ENCODE assay signal across 12 mouse cellular contexts in genomic region chr8:90906922-90907321, GRCm38 (mm10).
DNase-seq lines count a peak whose midpoint lies in the region; ATAC-seq and TF ChIP-seq lines count a peak whose summit lies in the region.
"Had no signal": no experiment of that assay in that cellular context is flagged by ENCODE, and none has a peak within 500 bp of the region (broad histone marks: within the 10 kb centered on the region; RNA-seq: fewer than 3 reads in every experiment).

No protein-coding gene starts in this region.

- peak overlapping the region; percentile 92 for H3K4me2 ChIP-seq in limb, embryonic 13.5 days (replicated peaks)
- H3K4me2 ChIP-seq in liver, embryonic 16.5 days (ENCODE audit: low read depth, low read length) = 0 out of 2 replicates have a peak overlapping the region, but pooled peaks have one; percentile 97

- no peak overlapping the region for H3K9ac ChIP-seq in limb, embryonic 13.5 days
- no peak overlapping the region for H3K9ac ChIP-seq in liver, embryonic 16.5 days (ENCODE audit: low read depth, low read length)

- TF ChIP-seq CTCF in cortical plate, adult 2 months (IDR thresholded peaks at IDR 0.05; ENCODE audit: extremely low read depth, insufficient read depth, low read length) = no peak

- DNase-seq in limb, embryonic 10.5 days (ENCODE audit: low spot score) = no peak
- no peak for DNase-seq in cerebellum, postnatal 4 days (ENCODE audit: low spot score in 2 of 2)
- DNase-seq in yolk sac, embryonic 10.5 days (ENCODE audit: low spot score) = no peak
- DNase-seq: adrenal gland, adult 2 months; kidney, postnatal 4 days; left cerebral cortex, postnatal 4 days; thymus, postnatal 14 days had no signal

- H3K4me3 ChIP-seq in erythroblast, embryonic 14.5 days (replicated peaks) = peak overlapping the region; percentile 86
- peak overlapping the region; percentile 85; the same call in 1 of the 2 replicates for H3K4me3 ChIP-seq in limb, embryonic 13.5 days
- no peak overlapping the region; the same call in 1 of the 2 replicates for H3K4me3 ChIP-seq in limb, embryonic 10.5 days
- peak overlapping the region; percentile 76; the same call in 1 of the 2 replicates for H3K4me3 ChIP-seq in cortical plate, adult 2 months (ENCODE audit: insufficient read depth, low read length)
- no peak overlapping the region for H3K4me3 ChIP-seq in liver, embryonic 16.5 days (ENCODE audit: low read depth, low read length)

- no peaks in the 10 kb centered on the region for H3K36me3 ChIP-seq in erythroblast, embryonic 14.5 days (ENCODE audit: control insufficient read depth)
- no peaks in the 10 kb centered on the region for H3K36me3 ChIP-seq in limb, embryonic 13.5 days
- no peaks in the 10 kb centered on the region for H3K36me3 ChIP-seq in limb, embryonic 10.5 days
- no peaks in the 10 kb centered on the region for H3K36me3 ChIP-seq in liver, embryonic 16.5 days (ENCODE audit: control insufficient read depth, insufficient read depth)

- H3K4me1 ChIP-seq in erythroblast, embryonic 14.5 days (ENCODE audit: control insufficient read depth) = peaks cover 18% of the 10 kb centered on the region
- H3K4me1 ChIP-seq in limb, embryonic 13.5 days = peaks cover 13% of the 10 kb centered on the region; the same call in 1 of the 2 replicates
- H3K4me1 ChIP-seq in limb, embryonic 10.5 days = peaks cover 19% of the 10 kb centered on the region
- H3K4me1 ChIP-seq in cortical plate, adult 2 months (ENCODE audit: control insufficient read depth, insufficient read depth, low read length) = no peaks in the 10 kb centered on the region
- peaks cover 10% of the 10 kb centered on the region for H3K4me1 ChIP-seq in liver, embryonic 16.5 days (ENCODE audit: control insufficient read depth, low read depth, low read length)

- ATAC-seq in erythroblast, adult 5-6 weeks (replicated peaks; ENCODE audit: low FRiP score, poor library complexity, severe bottlenecking) = no peak
- ATAC-seq in limb, embryonic 13.5 days (ENCODE audit: low FRiP score, low read depth) = no peak
- ATAC-seq in liver, embryonic 16.5 days (ENCODE audit: low read depth) = no peak

- no peak overlapping the region for H3K27ac ChIP-seq in limb, embryonic 13.5 days
- H3K27ac ChIP-seq in limb, embryonic 10.5 days = no peak overlapping the region
- no peak overlapping the region for H3K27ac ChIP-seq in cortical plate, adult 2 months (ENCODE audit: insufficient read depth, low read length)
- H3K27ac ChIP-seq in liver, embryonic 16.5 days (ENCODE audit: low read length) = no peak overlapping the region

- WGBS in limb, embryonic 13.5 days = 90% methylated on average over 4 of the region's 4 CpGs
- 92% methylated on average over 4 of the region's 4 CpGs for WGBS in limb, embryonic 10.5 days
- 89% methylated on average over 4 of the region's 4 CpGs for WGBS in liver, embryonic 16.5 days (ENCODE audit: insufficient replicate concordance)

- no peak for TF ChIP-seq POLR2A in cortical plate, adult 2 months (IDR thresholded peaks at IDR 0.05; ENCODE audit: extremely low read depth, insufficient read depth, low read length)

- H3K27me3 ChIP-seq in erythroblast, embryonic 14.5 days (ENCODE audit: control insufficient read depth) = peaks cover 8% of the 10 kb centered on the region
- H3K27me3 ChIP-seq in limb, embryonic 13.5 days = no peaks in the 10 kb centered on the region
- H3K27me3 ChIP-seq in limb, embryonic 10.5 days (ENCODE audit: low read depth, poor library complexity, severe bottlenecking) = no peaks in the 10 kb centered on the region
- H3K27me3 ChIP-seq in liver, embryonic 16.5 days (ENCODE audit: control insufficient read depth, insufficient read depth, low read depth, low read length) = peaks cover 6% of the 10 kb centered on the region

- no peaks in the 10 kb centered on the region for H3K9me3 ChIP-seq in erythroblast, embryonic 14.5 days (ENCODE audit: control insufficient read depth, low read length)
- H3K9me3 ChIP-seq in limb, embryonic 13.5 days = no peaks in the 10 kb centered on the region
- no peaks in the 10 kb centered on the region for H3K9me3 ChIP-seq in limb, embryonic 10.5 days (replicated peaks)
- H3K9me3 ChIP-seq in liver, embryonic 16.5 days (replicated peaks; ENCODE audit: control insufficient read depth, low read length) = no peaks in the 10 kb centered on the region

Comparison
In these comparisons a context has a peak if more than half of its experiments do, and no peak if none do; other contexts are left out.
1. H3K4me3 ChIP-seq: peak in erythroblast, embryonic 14.5 days (single experiment), limb, embryonic 13.5 days (single experiment) and cortical plate, adult 2 months (single experiment); none in limb, embryonic 10.5 days (single experiment) and liver, embryonic 16.5 days (single experiment).